ENCODE assay signal across 11 mouse cellular contexts in genomic region chr15:84960692-84961091, GRCm38 (mm10). TPM values are rescaled to one million over a fixed set of nuclear protein-coding genes. Genes with fewer than 3 reads are reported as not detected.
A peak's percentile ranks its signal among the peaks of the same experiment; 100 is the strongest.
DNase-seq lines count a peak whose midpoint lies in the region; ATAC-seq and TF ChIP-seq lines count a peak whose summit lies in the region.
"Had no signal": no experiment of that assay in that cellular context is flagged by ENCODE, and none has a peak within 500 bp of the region (broad histone marks: within the 10 kb centered on the region; RNA-seq: fewer than 3 reads in every experiment).

No protein-coding gene starts in this region.

- WGBS in hindbrain, embryonic 11.5 days = 28% methylated on average over 8 of the region's 8 CpGs
- WGBS in olfactory bulb, adult 2 months = 11% methylated on average over 8 of the region's 8 CpGs
- 34% methylated on average over 8 of the region's 8 CpGs for WGBS in heart, adult 2 months

- 0 out of 2 replicates have a peak, but pooled peaks cover 3% of the 10 kb centered on the region for H3K4me1 ChIP-seq in hindbrain, embryonic 11.5 days (replicated peaks; ENCODE audit: control insufficient read depth, insufficient read depth, low read length)
- peaks cover 58% of the 10 kb centered on the region for H3K4me1 ChIP-seq in olfactory bulb, adult 2 months (ENCODE audit: control insufficient read depth, insufficient read depth, low read length)
- no peaks in the 10 kb centered on the region for H3K4me1 ChIP-seq in heart, adult 2 months (ENCODE audit: control insufficient read depth, insufficient read depth, low read length)

- H3K4me2 ChIP-seq in hindbrain, embryonic 11.5 days (replicated peaks; ENCODE audit: low read depth, low read length) = no peak overlapping the region

- no peaks in the 10 kb centered on the region for H3K36me3 ChIP-seq in hindbrain, embryonic 11.5 days (ENCODE audit: control insufficient read depth, insufficient read depth, low read length)
- H3K36me3 ChIP-seq in heart, adult 2 months (ENCODE audit: control insufficient read depth, insufficient read depth, low read length) = no peaks in the 10 kb centered on the region

- intact Hi-C loops in heart, adult 2 months (cut with DNase I) = no loop called here

- no peaks in the 10 kb centered on the region for H3K27me3 ChIP-seq in hindbrain, embryonic 11.5 days (ENCODE audit: control insufficient read depth, insufficient read depth, low read length)
- no peaks in the 10 kb centered on the region for H3K27me3 ChIP-seq in heart, adult 2 months (ENCODE audit: control insufficient read depth, insufficient read depth, low read length)

- ATAC-seq in hindbrain, embryonic 11.5 days (ENCODE audit: low FRiP score) = no peak

- H3K27ac ChIP-seq in hindbrain, embryonic 11.5 days (ENCODE audit: low read depth, low read length) = no peak overlapping the region
- peak overlapping the region; percentile 86 for H3K27ac ChIP-seq in olfactory bulb, adult 2 months (ENCODE audit: insufficient read depth, low read depth, low read length)
- H3K27ac ChIP-seq in heart, adult 2 months = no peak overlapping the region

- H3K4me3 ChIP-seq in hindbrain, embryonic 11.5 days (ENCODE audit: low read depth, low read length) = no peak overlapping the region
- H3K4me3 ChIP-seq in olfactory bulb, adult 2 months (ENCODE audit: insufficient read depth, low read depth, low read length) = peak overlapping the region; percentile 31
- H3K4me3 ChIP-seq in heart, adult 2 months = no peak overlapping the region
- H3K4me3 ChIP-seq: erythroblast, embryonic 14.5 days; myocyte had no signal

- peaks cover 3% of the 10 kb centered on the region for H3K79me2 ChIP-seq in heart, adult 2 months (replicated peaks; ENCODE audit: control insufficient read depth, insufficient read depth, low read length)

- peak; percentile 44; the same call in 1 of the 2 replicates for TF ChIP-seq CTCF in olfactory bulb, adult 2 months (IDR thresholded peaks at IDR 0.05; ENCODE audit: insufficient read depth, low read depth, low read length)
- TF ChIP-seq CTCF in heart, adult 2 months (IDR thresholded peaks at IDR 0.05) = no peak

- peak; percentile 54 for DNase-seq in layer of hippocampus, adult 11-12 months (ENCODE audit: low spot score)
- DNase-seq in layer of hippocampus, adult 9-10 months (ENCODE audit: low spot score) = no peak
- DNase-seq in cerebellum, adult 9-10 months = peak; percentile 58
- no peak for DNase-seq in hindbrain, embryonic 11.5 days (ENCODE audit: low spot score)
- DNase-seq in thymus, postnatal 0 days (ENCODE audit: low spot score) = no peak
- no peak for DNase-seq in kidney, postnatal 10 days
- no peak for DNase-seq in heart, adult 2 months

- 0 out of 2 replicates have a peak overlapping the region, but pooled peaks have one; percentile 31 for H3K9ac ChIP-seq in hindbrain, embryonic 11.5 days (ENCODE audit: low read depth, low read length)
- no peak overlapping the region for H3K9ac ChIP-seq in heart, adult 2 months (ENCODE audit: low read depth, low read length)

- TF ChIP-seq EP300 in heart, adult 2 months (IDR thresholded peaks at IDR 0.05; ENCODE audit: insufficient read depth, low read depth, low read length) = no peak

- no peak for TF ChIP-seq POLR2A in olfactory bulb, adult 2 months (IDR thresholded peaks at IDR 0.05; ENCODE audit: insufficient read depth, low read depth, low read length)
- TF ChIP-seq POLR2A in heart, adult 2 months (IDR thresholded peaks at IDR 0.05; ENCODE audit: insufficient read depth, low read depth, low read length) = no peak

- no peaks in the 10 kb centered on the region for H3K9me3 ChIP-seq in hindbrain, embryonic 11.5 days (ENCODE audit: control insufficient read depth, low read length)

RNA-seq across cellular contexts. Expression of gene 5031439G07Rik, which starts 27.7 kb away (rescaled TPM):
- polyA plus RNA-seq in hindbrain, embryonic 11.5 days (2014; fragmentation: Nextera tagmentation; extraction: Ambion mirVana) = 11.8 and 12.9 TPM in 2 replicates
- not detected in 2 replicates for polyA plus RNA-seq in olfactory bulb, adult 2 months (2012; ENCODE audit: insufficient read depth, insufficient read length, low replicate concordance, missing spikeins)
- polyA plus RNA-seq in thymus, postnatal 0 days (2015; fragmentation: Nextera tagmentation; extraction: Ambion mirVana) = 4.1 and 6.2 TPM in 2 replicates
- 10 to 100 TPM; 28.9 to 36.1 TPM for total RNA-seq in heart, adult 2 months (2021)
- 13.1 and 15.8 TPM in 2 replicates for polyA plus RNA-seq in heart, adult 2 months (2012; rRNA removed)

RNA-seq across cellular contexts. Expression of gene Nup50, which starts 37.5 kb away (rescaled TPM):
- 63.3 and 65.0 TPM in 2 replicates for polyA plus RNA-seq in hindbrain, embryonic 11.5 days (2014; fragmentation: Nextera tagmentation; extraction: Ambion mirVana)
- polyA plus RNA-seq in olfactory bulb, adult 2 months (2012; ENCODE audit: insufficient read depth, insufficient read length, low replicate concordance, missing spikeins) = 69.3 TPM in 1 of 2 replicates, not detected in the other
- 37.0 and 38.1 TPM in 2 replicates for polyA plus RNA-seq in thymus, postnatal 0 days (2015; fragmentation: Nextera tagmentation; extraction: Ambion mirVana)
- 10 to 100 TPM; 15.5 to 16.6 TPM for total RNA-seq in heart, adult 2 months (2021)
- polyA plus RNA-seq in heart, adult 2 months (2012; rRNA removed) = 3.8 and 5.5 TPM in 2 replicates

RNA-seq across cellular contexts. Expression of gene Gm29666, which starts 40.9 kb away (rescaled TPM):
- polyA plus RNA-seq in hindbrain, embryonic 11.5 days (2014; fragmentation: Nextera tagmentation; extraction: Ambion mirVana) = 0.61 and 0.62 TPM in 2 replicates
- not detected in 2 replicates for polyA plus RNA-seq in olfactory bulb, adult 2 months (2012; ENCODE audit: insufficient read depth, insufficient read length, low replicate concordance, missing spikeins)
- polyA plus RNA-seq in thymus, postnatal 0 days (2015; fragmentation: Nextera tagmentation; extraction: Ambion mirVana) = 0.48 and 0.75 TPM in 2 replicates
- under 1 TPM; 0.11 to 0.13 TPM for total RNA-seq in heart, adult 2 months (2021)
- polyA plus RNA-seq in heart, adult 2 months (2012; rRNA removed) = 0.16 and 0.29 TPM in 2 replicates

RNA-seq across cellular contexts. Expression of gene Upk3a, which starts 56.2 kb away (rescaled TPM):
- not detected in 2 replicates for polyA plus RNA-seq in hindbrain, embryonic 11.5 days (2014; fragmentation: Nextera tagmentation; extraction: Ambion mirVana)
- polyA plus RNA-seq in olfactory bulb, adult 2 months (2012; ENCODE audit: insufficient read depth, insufficient read length, low replicate concordance, missing spikeins) = not detected in 2 replicates
- polyA plus RNA-seq in thymus, postnatal 0 days (2015; fragmentation: Nextera tagmentation; extraction: Ambion mirVana) = 2.2 and 3.6 TPM in 2 replicates
- not detected for total RNA-seq in heart, adult 2 months (2021)
- polyA plus RNA-seq in heart, adult 2 months (2012; rRNA removed) = 0.39 TPM in 1 of 2 replicates, not detected in the other
- total RNA-seq: layer of hippocampus, postnatal 36 days had no signal
- polyA plus RNA-seq: erythroblast, embryonic 14.5 days; myocyte had no signal

Comparison
In these comparisons a context has a peak if more than half of its experiments do, and no peak if none do; other contexts are left out.
1. DNase-seq: peak in layer of hippocampus, adult 11-12 months (single experiment) and cerebellum, adult 9-10 months (single experiment); none in layer of hippocampus, adult 9-10 months (single experiment), hindbrain, embryonic 11.5 days (single experiment), thymus, postnatal 0 days (single experiment), kidney, postnatal 10 days (single experiment) and heart, adult 2 months (0 of 2).